Mouse (Mus musculus) midbrain, embryonic 10.5 days (tissue): ENCODE measurements at regions not wholly inside any gene's neighbourhood (a gene's known extent, or its start where the extent isn't known, plus 50 kb on each side); places are given as distances from the start of the nearest gene placed in this dataset.

Experiments used
- DNase-seq: peaks from one replicate; pipeline ENCODE4 v3.0.0-alpha.2; 2017; ENCODE audit warnings: low spot score
- H3K27ac ChIP-seq: fragments of 300-500 bp; sonication (generic); replicated peaks from 2 replicates; pipeline ENCODE4 v1.5.1; 2016; ENCODE audit warnings: mild to moderate bottlenecking
- H3K27me3 ChIP-seq: fragments of 300-500 bp; sonication (generic); 2 replicates; pipeline ENCODE4 v1.6.1; 2016; ENCODE audit warnings: low read depth, mild to moderate bottlenecking; ENCODE audit not compliant: poor library complexity, severe bottlenecking
- H3K36me3 ChIP-seq: fragments of 300-500 bp; sonication (generic); 2 replicates; pipeline ENCODE4 v1.6.1; 2016; ENCODE audit warnings: mild to moderate bottlenecking, moderate library complexity
- H3K4me1 ChIP-seq: fragments of 300-500 bp; sonication (generic); 2 replicates; pipeline ENCODE4 v1.6.1; 2016
- H3K4me3 ChIP-seq: fragments of 300-500 bp; sonication (generic); 2 replicates; pipeline ENCODE4 v1.5.1; 2016; ENCODE audit warnings: mild to moderate bottlenecking, moderate library complexity
- H3K9me3 ChIP-seq: fragments of 300-500 bp; sonication (generic); replicated peaks from 2 replicates; pipeline ENCODE4 v1.6.1; 2016; ENCODE audit warnings: mild to moderate bottlenecking
- WGBS: fragments of 180-500 bp; shearing (Covaris S2); methylation state at CpG from one replicate; pipeline ENCODE4 v1.1.7; 2016; 5-methylcytosine and 5-hydroxymethylcytosine counted together

GRCm38 (mm10) chr13:57365096-57365495 lies 469.3 kb upstream of the Trpc7 start:
- DNase-seq = no peak
- Histone ChIP-seq H3K9me3 (no peaks in the 10 kb centered on the region), H3K27me3 (no peaks in the 10 kb centered on the region), H3K4me1 (peaks cover 12% of the 10 kb centered on the region), H3K4me3 (no peak overlapping the region), H3K36me3 (no peaks in the 10 kb centered on the region), H3K27ac (no peak overlapping the region)
- WGBS = 89% methylated on average over 6 of the region's 6 CpGs

GRCm38 (mm10) chr13:57364396-57364795 lies 468.6 kb upstream of the Trpc7 start:
- H3K4me1 ChIP-seq = peaks cover 12% of the 10 kb centered on the region
- no peak for DNase-seq
- H3K9me3 ChIP-seq = no peaks in the 10 kb centered on the region
- H3K36me3 ChIP-seq = no peaks in the 10 kb centered on the region
- WGBS = 96% methylated on average over 2 of the region's 2 CpGs
- no peak overlapping the region for H3K27ac ChIP-seq
- H3K4me3 ChIP-seq = no peak overlapping the region
- H3K27me3 ChIP-seq = no peaks in the 10 kb centered on the region

GRCm38 (mm10) chr13:57362563-57362962 lies 466.8 kb upstream of the Trpc7 start:
- Histone ChIP-seq H3K9me3 (no peaks in the 10 kb centered on the region), H3K36me3 (no peaks in the 10 kb centered on the region), H3K27ac (no peak overlapping the region), H3K27me3 (no peaks in the 10 kb centered on the region), H3K4me1 (peaks cover 12% of the 10 kb centered on the region), H3K4me3 (no peak overlapping the region)
- no peak for DNase-seq
- 11% methylated on average over 6 of the region's 6 CpGs for WGBS

GRCm38 (mm10) chr13:57361286-57361685 lies 465.5 kb upstream of the Trpc7 start:
- H3K36me3 ChIP-seq = no peaks in the 10 kb centered on the region
- 89% methylated on average over 7 of the region's 7 CpGs for WGBS

GRCm38 (mm10) chr13:57354606-57355005 lies 458.8 kb upstream of the Trpc7 start:
- Histone ChIP-seq H3K4me3 (no peak overlapping the region), H3K4me1 (peaks cover 3% of the 10 kb centered on the region; the same call in 1 of the 2 replicates), H3K9me3 (no peaks in the 10 kb centered on the region), H3K27ac (no peak overlapping the region), H3K36me3 (no peaks in the 10 kb centered on the region), H3K27me3 (no peaks in the 10 kb centered on the region)
- DNase-seq = no peak
- WGBS = 89% methylated on average over 7 of the region's 7 CpGs

More at GRCm38 (mm10) chr13:57361286-57361685, 465.5 kb upstream of the Trpc7 start:
- no peak for DNase-seq
- Histone ChIP-seq H3K4me3 (no peak overlapping the region), H3K27me3 (no peaks in the 10 kb centered on the region), H3K27ac (no peak overlapping the region), H3K4me1 (peaks cover 12% of the 10 kb centered on the region), H3K9me3 (no peaks in the 10 kb centered on the region)

- Histone ChIP-seq H3K9me3 (no peaks in the 10 kb centered on the region), H3K4me3 (no peak overlapping the region), H3K36me3 (no peaks in the 10 kb centered on the region), H3K4me1 (peaks cover 3% of the 10 kb centered on the region; the same call in 1 of the 2 replicates), H3K27me3 (no peaks in the 10 kb centered on the region), H3K27ac (no peak overlapping the region)
- WGBS = 80% methylated on average over 3 of the region's 3 CpGs
- DNase-seq = no peak
These were observed 458.2 kb upstream of the Trpc7 start for GRCm38 (mm10) chr13:57353976-57354375.

GRCm38 (mm10) chr13:57350828-57351227 lies 455.0 kb upstream of the Trpc7 start:
- Histone ChIP-seq H3K27ac (no peak overlapping the region), H3K4me3 (no peak overlapping the region), H3K4me1 (peaks cover 2% of the 10 kb centered on the region; the same call in 1 of the 2 replicates), H3K27me3 (no peaks in the 10 kb centered on the region), H3K9me3 (no peaks in the 10 kb centered on the region), H3K36me3 (no peaks in the 10 kb centered on the region)
- WGBS = 90% methylated on average over 2 of the region's 2 CpGs
- no peak for DNase-seq

GRCm38 (mm10) chr13:57338676-57339075 lies 442.9 kb upstream of the Trpc7 start:
- no peaks in the 10 kb centered on the region for H3K9me3 ChIP-seq
- H3K4me3 ChIP-seq = no peak overlapping the region
- H3K27me3 ChIP-seq = no peaks in the 10 kb centered on the region
- no peaks in the 10 kb centered on the region for H3K4me1 ChIP-seq
- H3K27ac ChIP-seq = no peak overlapping the region
- no peaks in the 10 kb centered on the region for H3K36me3 ChIP-seq
- no peak for DNase-seq
- WGBS = 92% methylated on average over 6 of the region's 6 CpGs

- no peak for DNase-seq
- no peaks in the 10 kb centered on the region for H3K27me3 ChIP-seq
- H3K4me1 ChIP-seq = no peaks in the 10 kb centered on the region
- no peaks in the 10 kb centered on the region for H3K36me3 ChIP-seq
- WGBS = 94% methylated on average over 8 of the region's 8 CpGs
- no peak overlapping the region for H3K27ac ChIP-seq
- H3K9me3 ChIP-seq = no peaks in the 10 kb centered on the region
- H3K4me3 ChIP-seq = no peak overlapping the region
These were observed 440.8 kb upstream of the Trpc7 start for GRCm38 (mm10) chr13:57336596-57336995.

- WGBS = 88% methylated on average over 5 of the region's 5 CpGs
- Histone ChIP-seq H3K4me3 (no peak overlapping the region), H3K27ac (no peak overlapping the region), H3K4me1 (0 out of 2 replicates have a peak, but pooled peaks cover 3% of the 10 kb centered on the region), H3K27me3 (no peaks in the 10 kb centered on the region), H3K36me3 (no peaks in the 10 kb centered on the region), H3K9me3 (no peaks in the 10 kb centered on the region)
- DNase-seq = no peak
These were observed 437.2 kb upstream of the Trpc7 start for GRCm38 (mm10) chr13:57332976-57333375.

GRCm38 (mm10) chr13:57331868-57332267 lies 436.1 kb upstream of the Trpc7 start:
- 85% methylated on average over 5 of the region's 5 CpGs for WGBS
- Histone ChIP-seq H3K27me3 (no peaks in the 10 kb centered on the region), H3K27ac (no peak overlapping the region), H3K36me3 (no peaks in the 10 kb centered on the region), H3K4me3 (no peak overlapping the region), H3K4me1 (0 out of 2 replicates have a peak, but pooled peaks cover 3% of the 10 kb centered on the region), H3K9me3 (no peaks in the 10 kb centered on the region)
- DNase-seq = no peak

GRCm38 (mm10) chr13:57325306-57325925 lies 429.6 kb upstream of the Trpc7 start:
- no peak overlapping the region for H3K27ac ChIP-seq
- no peak overlapping the region for H3K4me3 ChIP-seq
- no peaks in the 10 kb centered on the region for H3K27me3 ChIP-seq
- H3K9me3 ChIP-seq = no peaks in the 10 kb centered on the region
- 0 out of 2 replicates have a peak, but pooled peaks cover 2% of the 10 kb centered on the region for H3K4me1 ChIP-seq
- DNase-seq = no peak
- no peaks in the 10 kb centered on the region for H3K36me3 ChIP-seq
- 79% methylated on average over 6 of the region's 6 CpGs for WGBS

GRCm38 (mm10) chr13:57316211-57317005 lies 420.6 kb upstream of the Trpc7 start:
- WGBS = 19% methylated on average over 11 of the region's 11 CpGs
- Histone ChIP-seq H3K4me1 (peaks cover 44% of the 10 kb centered on the region), H3K27ac (peak overlapping the region; percentile 78), H3K4me3 (no peak overlapping the region), H3K9me3 (no peaks in the 10 kb centered on the region), H3K27me3 (peaks cover 30% of the 10 kb centered on the region), H3K36me3 (no peaks in the 10 kb centered on the region)
- DNase-seq = peak; percentile 57
